Mouse (Mus musculus): ENCODE measurements around the gene Anapc15. TPM values are rescaled to one million over a fixed set of nuclear protein-coding genes. Genes with fewer than 3 reads are reported as not detected.

Anapc15 gene
- polyA plus RNA-seq, 1 experiment, result 24.0 TPM

- no peak for TF ChIP-seq GATA1 (IDR thresholded peaks at IDR 0.05; ENCODE audit: low read length)
Measured at GRCm38 (mm10) chr7:101868241-101869162, 5.0 kb downstream of the Anapc15 start.

- no peak for TF ChIP-seq GATA1 (IDR thresholded peaks at IDR 0.05; ENCODE audit: low read length)
Measured at GRCm38 (mm10) chr7:101869163-101869500, 5.6 kb downstream of the Anapc15 start.

DNA sequence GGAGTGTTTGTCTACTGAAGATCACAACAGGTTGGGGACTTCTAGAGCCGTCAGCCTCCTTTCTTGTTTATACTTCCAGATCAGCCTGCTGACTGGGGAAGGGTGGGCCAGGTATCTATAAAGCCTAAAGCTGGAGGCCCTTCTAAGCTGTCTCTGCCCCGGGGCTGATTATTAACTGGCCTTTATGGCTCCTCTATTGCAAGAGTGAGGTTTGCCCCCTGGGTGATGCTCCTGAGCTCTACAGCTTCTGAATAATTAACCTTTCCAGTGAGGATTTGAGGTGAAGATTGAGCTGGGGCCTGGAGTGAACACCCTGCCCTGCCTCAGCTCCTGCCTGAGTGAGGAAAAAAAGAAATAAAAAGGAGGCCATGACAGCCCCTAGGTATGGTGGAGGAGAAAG lies 7.1 kb downstream of the Anapc15 start, which contains the start of gene Folr1:
TSS of gene Folr1 (minus strand) at position 160 of the 400 bp plus-strand sequence.
- TF ChIP-seq GATA1 (IDR thresholded peaks at IDR 0.05; ENCODE audit: low read length), result no peak

DNA sequence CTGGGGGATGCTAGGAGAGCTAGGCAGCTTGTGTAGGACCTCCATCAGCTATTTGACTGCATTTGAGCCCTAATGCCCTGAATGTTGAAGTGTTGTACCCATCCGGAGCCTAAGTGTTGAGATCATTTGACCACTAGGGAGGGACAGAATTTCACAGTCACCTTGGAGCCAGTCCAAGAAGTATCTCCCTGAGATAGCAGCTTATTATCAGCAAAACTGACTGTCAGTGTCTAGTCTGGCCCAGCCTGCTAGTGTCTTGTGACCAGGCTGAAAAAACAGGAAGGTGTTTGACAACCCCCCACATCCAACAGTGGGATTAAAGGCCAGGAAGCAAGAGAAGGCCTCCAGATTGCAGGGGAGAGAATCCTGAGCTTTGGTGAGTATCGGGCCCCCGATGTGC lies 7.8 kb downstream of the Anapc15 start:
- TF ChIP-seq GATA1 (IDR thresholded peaks at IDR 0.05; ENCODE audit: low read length), result peak; percentile 37

DNA sequence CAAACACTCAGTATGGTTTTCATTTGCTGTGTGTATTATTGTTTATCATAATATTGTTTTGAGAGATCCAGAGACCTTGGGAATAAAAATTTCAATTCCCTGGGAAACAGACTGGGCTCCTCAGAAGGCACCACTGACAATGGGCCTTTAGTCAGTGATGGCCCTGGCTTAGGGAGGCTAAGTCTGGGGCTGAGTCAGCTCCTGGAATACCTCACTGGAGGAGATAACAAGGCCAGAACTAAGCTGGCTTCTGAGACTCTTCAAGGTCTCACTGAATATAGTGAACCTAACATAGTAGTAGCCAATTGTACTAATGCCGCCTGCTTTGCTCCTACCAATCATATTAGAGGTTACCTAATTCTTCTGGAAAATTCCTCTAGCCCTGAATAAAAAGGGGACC lies 12.5 kb downstream of the Anapc15 start:
- TF ChIP-seq GATA1 (IDR thresholded peaks at IDR 0.05; ENCODE audit: low read length), result no peak

GRCm38 (mm10) chr7:101880855-101881254 lies 17.3 kb downstream of the Anapc15 start:
- no peak for TF ChIP-seq GATA1 (IDR thresholded peaks at IDR 0.05; ENCODE audit: low read length)

DNA sequence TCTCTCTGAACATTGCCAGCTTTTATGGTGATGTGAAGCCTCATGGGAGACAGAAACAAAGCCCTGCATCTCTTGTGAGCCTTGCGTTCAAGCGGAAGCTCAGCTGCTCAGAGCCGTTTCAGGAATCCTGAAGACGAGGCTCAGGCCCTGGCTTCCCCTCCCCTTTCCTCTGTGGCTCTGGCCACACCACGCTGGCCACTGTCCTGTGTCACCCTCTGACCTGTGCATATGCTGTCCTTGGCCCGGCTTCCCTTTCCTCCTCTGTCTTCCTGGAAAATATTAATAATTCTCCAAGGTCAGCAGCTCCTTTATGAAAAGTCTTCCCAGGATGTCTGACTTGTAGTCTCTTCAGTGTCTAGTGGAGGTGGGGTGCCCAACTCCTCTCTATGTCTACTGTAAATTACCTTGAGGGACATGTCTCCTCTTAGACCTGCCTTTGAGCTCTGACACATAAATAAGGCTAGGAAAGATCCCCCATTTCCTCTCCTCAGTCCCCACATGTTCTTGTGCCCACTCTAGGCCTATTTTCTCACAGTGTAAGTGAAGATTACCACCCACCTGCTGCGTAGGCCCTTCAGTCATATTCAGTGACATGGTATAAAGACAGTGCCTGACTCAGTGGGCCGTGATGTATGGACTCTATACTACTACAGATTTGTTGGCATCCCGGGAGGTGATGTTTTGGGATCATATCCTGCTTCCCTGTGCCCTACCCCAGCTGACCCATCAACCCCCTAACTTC lies 19.1 kb downstream of the Anapc15 start:
- TF ChIP-seq GATA1 (IDR thresholded peaks at IDR 0.05; ENCODE audit: low read length), result no peak

- no peak for TF ChIP-seq GATA1 (IDR thresholded peaks at IDR 0.05; ENCODE audit: low read length)
Measured at GRCm38 (mm10) chr7:101884160-101884559, 20.6 kb downstream of the Anapc15 start.

GRCm38 (mm10) chr7:101886274-101886673 lies 22.8 kb downstream of the Anapc15 start:
- no peak for TF ChIP-seq GATA1 (IDR thresholded peaks at IDR 0.05; ENCODE audit: low read length)

DNA sequence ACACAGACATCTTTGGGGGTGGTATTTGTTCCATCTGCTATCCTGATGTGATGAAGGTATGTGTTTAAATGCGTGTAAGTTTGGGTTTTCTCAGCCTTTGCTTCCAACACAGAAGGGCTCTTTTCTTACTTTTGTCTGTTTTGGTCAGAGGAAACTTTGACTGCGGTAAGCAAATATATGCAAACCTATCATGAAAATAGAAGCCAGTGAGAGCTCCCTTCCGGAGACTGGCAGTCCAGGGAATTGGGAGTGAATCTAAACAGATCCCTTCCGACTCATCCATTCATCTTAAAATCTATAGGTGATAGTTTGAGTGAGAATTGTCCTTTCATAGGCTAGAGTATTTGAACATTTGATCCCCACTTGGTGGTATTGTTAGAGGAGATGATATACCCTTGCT lies 24.9 kb downstream of the Anapc15 start:
- TF ChIP-seq GATA1 (IDR thresholded peaks at IDR 0.05; ENCODE audit: low read length), result no peak

DNA sequence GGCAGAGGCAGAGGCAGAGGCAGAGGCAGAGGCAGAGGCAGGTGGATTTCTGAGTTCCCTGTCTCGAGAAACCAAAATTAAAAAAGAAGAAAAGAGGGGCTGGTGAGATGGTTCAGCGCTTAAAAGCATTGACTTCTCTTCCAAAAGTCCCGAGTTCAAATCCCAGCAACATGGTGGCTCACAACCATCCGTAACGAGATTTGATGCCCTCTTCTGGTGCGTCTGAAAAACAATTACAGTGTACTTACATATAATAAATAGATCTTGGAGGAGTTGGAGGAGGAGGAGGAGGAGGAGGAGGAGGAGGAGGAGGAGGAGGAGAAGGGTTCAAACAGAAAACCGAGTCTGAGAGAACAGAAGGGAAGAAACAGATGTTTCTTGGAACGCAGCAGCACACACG lies 32.2 kb downstream of the Anapc15 start:
- no peak for TF ChIP-seq GATA1 (IDR thresholded peaks at IDR 0.05; ENCODE audit: low read length)

- TF ChIP-seq GATA1 (IDR thresholded peaks at IDR 0.05; ENCODE audit: low read length), result no peak
Measured at GRCm38 (mm10) chr7:101896104-101897066, 32.9 kb downstream of the Anapc15 start.

GRCm38 (mm10) chr7:101900331-101901097 lies 37.0 kb downstream of the Anapc15 start:
- TF ChIP-seq GATA1 (IDR thresholded peaks at IDR 0.05; ENCODE audit: low read length), result no peak

GRCm38 (mm10) chr7:101901969-101902368 lies 38.5 kb downstream of the Anapc15 start:
- no peak for TF ChIP-seq GATA1 (IDR thresholded peaks at IDR 0.05; ENCODE audit: low read length)

DNA sequence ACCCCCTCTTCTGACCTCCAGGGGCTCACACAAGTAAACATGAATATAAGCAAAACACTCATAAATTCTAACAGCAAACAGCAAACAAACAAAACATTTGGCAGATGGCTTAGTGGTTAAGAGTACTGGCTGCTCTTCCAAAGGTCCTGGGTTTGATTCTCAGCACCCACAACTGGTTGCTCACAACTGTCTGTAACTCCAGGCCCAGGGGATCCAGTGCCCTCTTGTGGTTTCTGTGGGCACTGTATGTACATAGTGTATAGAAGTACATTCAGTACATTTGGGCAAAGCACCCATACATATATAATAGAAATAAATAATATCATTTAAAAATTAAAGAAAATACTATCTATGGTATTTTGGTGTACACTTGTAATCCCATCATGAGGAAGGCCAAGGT lies 39.3 kb downstream of the Anapc15 start:
- TF ChIP-seq GATA1 (IDR thresholded peaks at IDR 0.05; ENCODE audit: low read length), result no peak
